Mouse (Mus musculus) stomach, postnatal 0 days (tissue): ENCODE results near the gene Pnp.

ENCODE experiments used
- CTCF ChIP-seq: IDR thresholded peaks from 2 replicates; pipeline ENCODE4 v1.5.1; 2016; ENCODE audit warnings: antibody characterized with exemption, low read depth, mild to moderate bottlenecking, moderate library complexity
- EP300 ChIP-seq: optimal IDR thresholded peaks from 2 replicates; pipeline ENCODE3; 2016; ENCODE audit warnings: antibody characterized with exemption

DNA sequence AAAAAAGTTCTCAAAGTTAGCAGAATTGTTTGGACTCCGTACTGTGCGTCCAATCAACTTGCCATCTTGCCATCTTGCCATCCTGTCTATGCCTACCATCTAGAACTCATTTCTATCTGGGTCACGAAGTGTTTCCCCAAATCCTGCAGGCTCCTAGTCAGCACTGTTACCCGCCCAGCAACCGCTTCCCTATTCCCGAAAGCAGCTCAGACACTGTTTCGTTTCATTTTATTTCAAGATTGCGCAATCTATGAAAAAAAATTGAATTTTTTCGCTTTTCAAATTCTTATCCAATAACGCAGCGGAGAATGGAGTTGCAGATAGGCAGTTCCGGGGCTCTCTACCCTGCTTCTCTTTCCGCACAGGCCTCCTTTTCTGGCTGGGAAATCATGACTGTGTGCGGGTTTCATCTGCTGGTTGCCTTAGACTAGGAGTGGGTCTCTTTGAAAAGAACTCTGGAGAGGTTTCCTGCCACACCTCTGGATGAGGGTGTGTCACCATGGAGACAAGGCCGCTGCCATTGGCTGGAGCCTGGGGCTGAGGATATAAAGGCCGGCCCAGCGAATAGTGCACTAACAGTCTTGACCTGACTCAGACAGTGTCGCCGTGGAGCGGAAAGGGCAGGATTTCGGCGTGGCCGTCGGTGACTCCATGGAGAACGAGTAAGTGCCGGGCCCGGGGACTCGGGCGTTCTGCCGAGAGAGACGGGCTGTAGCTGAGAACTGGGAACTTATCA lies 13.2 kb downstream of the Pnp start, which contains the start of gene Gm49342:
- TF ChIP-seq CTCF (no peak; the same call in none of the 2 replicates), EP300 (no peak)
